Mouse (Mus musculus) G1E (cell line): Measurements from ENCODE around the gene Armc5.

Experiments
- CTCF ChIP-seq: IDR thresholded peaks from 2 replicates; pipeline ENCODE4 v1.5.1; 2012; ENCODE audit warnings: low read depth, low read length, inconsistent platforms, mixed read lengths
- GATA1 ChIP-seq: IDR thresholded peaks from 2 replicates; pipeline ENCODE4 v1.6.1; 2012; ENCODE audit warnings: borderline replicate concordance, low read length, inconsistent platforms, mixed read lengths

- TF ChIP-seq CTCF, result no peak
- no peak for TF ChIP-seq GATA1
Measured at GRCm38 (mm10) chr7:128284047-128284446, 46.9 kb downstream of the Armc5 start.
